Mouse (Mus musculus) hindbrain, embryonic 16.5 days (tissue): ENCODE measurements around the gene Rad50. TPM values are rescaled to one million over a fixed set of nuclear protein-coding genes. Genes with fewer than 3 reads are reported as not detected.
A peak's percentile ranks its signal among the peaks of the same experiment; 100 is the strongest.

ENCODE experiments used
- ATAC-seq: fragments of 200-750 bp; cut with Nextera tagmentation; 2 replicates; pipeline ENCODE4 v1.8.0; 2017; ENCODE audit warnings: moderate TSS enrichment, moderate library complexity
- H3K27ac ChIP-seq: fragments of 300-500 bp; sonication (generic); 2 replicates; pipeline ENCODE4 v1.5.1; 2014; ENCODE audit warnings: low read depth, mild to moderate bottlenecking, control low read depth, low read length, moderate library complexity
- H3K27me3 ChIP-seq: fragments of 300-500 bp; sonication (generic); replicated peaks from 2 replicates; pipeline ENCODE4 v1.6.1; 2014; ENCODE audit warnings: low read length; ENCODE audit not compliant: control insufficient read depth, insufficient read depth
- H3K36me3 ChIP-seq: fragments of 300-500 bp; sonication (generic); 2 replicates; pipeline ENCODE4 v1.6.1; 2014; ENCODE audit warnings: mild to moderate bottlenecking, low read length, moderate library complexity, mixed read lengths; ENCODE audit not compliant: control insufficient read depth, insufficient read depth
- H3K4me1 ChIP-seq: fragments of 300-500 bp; sonication (generic); 2 replicates; pipeline ENCODE4 v1.6.1; 2014; ENCODE audit warnings: low read depth, low read length; ENCODE audit not compliant: control insufficient read depth, insufficient read depth
- H3K4me2 ChIP-seq: fragments of 300-500 bp; sonication (generic); 2 replicates; pipeline ENCODE4 v1.6.1; 2014; ENCODE audit warnings: mild to moderate bottlenecking, low read length, control low read depth, moderate library complexity
- H3K4me3 ChIP-seq: fragments of 300-500 bp; sonication (generic); 2 replicates; pipeline ENCODE4 v1.5.1; 2014; ENCODE audit warnings: mild to moderate bottlenecking, low read length, control low read depth, moderate library complexity
- H3K9ac ChIP-seq: fragments of 300-500 bp; sonication (generic); 2 replicates; pipeline ENCODE4 v1.6.1; 2014; ENCODE audit warnings: low read depth, mild to moderate bottlenecking, control low read depth, low read length, moderate library complexity
- H3K9me3 ChIP-seq: fragments of 300-500 bp; sonication (generic); 2 replicates; pipeline ENCODE4 v1.6.1; 2014; ENCODE audit warnings: mild to moderate bottlenecking, low read length, moderate library complexity; ENCODE audit not compliant: control insufficient read depth
- WGBS: fragments of 180-500 bp; shearing (Covaris S2); extraction: QIAGEN DNeasy Blood & Tissue Kit; methylation state at CpG from one replicate; pipeline ENCODE4 v1.1.7; 2014; 5-methylcytosine and 5-hydroxymethylcytosine counted together
- polyA plus RNA-seq: library from polyadenylated mRNA; unstranded; fragments of >200 nt; fragmentation: Nextera tagmentation; extraction: Ambion mirVana; gene quantifications from 2 replicates; pipeline ENCODE4 v1.2.1, GENCODE M21; 2015

The Rad50 gene
- polyA plus RNA-seq, 1 experiment from 2014 or later = 12.3 TPM

GRCm38 (mm10) chr11:53707718-53708009 lies 545 bp upstream of the Rad50 start:
- ATAC-seq = no peak
- Histone ChIP-seq H3K27me3 (no peaks in the 10 kb centered on the region), H3K36me3 (no peaks in the 10 kb centered on the region), H3K27ac (no peak overlapping the region), H3K9me3 (no peaks in the 10 kb centered on the region), H3K4me3 (peak overlapping the region; percentile 80), H3K4me1 (peaks cover 2% of the 10 kb centered on the region; the same call in 1 of the 2 replicates), H3K4me2 (peak overlapping the region; percentile 74), H3K9ac (no peak overlapping the region; the same call in 1 of the 2 replicates)
- 80% methylated on average over 3 of the region's 3 CpGs for WGBS

- peak overlapping the region; percentile 37 for H3K27ac ChIP-seq
- 7% methylated on average over 29 of the region's 29 CpGs for WGBS
- peaks cover 2% of the 10 kb centered on the region; the same call in 1 of the 2 replicates for H3K4me1 ChIP-seq
- peak overlapping the region; percentile 80 for H3K9ac ChIP-seq
- H3K9me3 ChIP-seq = no peaks in the 10 kb centered on the region
- no peaks in the 10 kb centered on the region for H3K36me3 ChIP-seq
- H3K4me3 ChIP-seq = peak overlapping the region; percentile 80
- H3K4me2 ChIP-seq = peak overlapping the region; percentile 74
- H3K27me3 ChIP-seq = no peaks in the 10 kb centered on the region
- peak; percentile 76 for ATAC-seq
These were observed 734 bp downstream of the Rad50 start for GRCm38 (mm10) chr11:53706236-53706933.

- WGBS = 87% methylated on average over 4 of the region's 4 CpGs
- Histone ChIP-seq H3K9ac (no peak overlapping the region), H3K27me3 (no peaks in the 10 kb centered on the region), H3K9me3 (no peaks in the 10 kb centered on the region), H3K4me1 (no peaks in the 10 kb centered on the region), H3K27ac (no peak overlapping the region), H3K4me3 (no peak overlapping the region), H3K36me3 (no peaks in the 10 kb centered on the region; the same call in 1 of the 2 replicates), H3K4me2 (no peak overlapping the region)
- ATAC-seq = no peak
These were observed 7.8 kb downstream of the Rad50 start for GRCm38 (mm10) chr11:53699351-53699750.

GRCm38 (mm10) chr11:53698521-53698920 lies 8.6 kb downstream of the Rad50 start:
- H3K4me2 ChIP-seq = no peak overlapping the region
- H3K4me3 ChIP-seq = no peak overlapping the region
- WGBS = 86% methylated on average over 2 of the region's 2 CpGs
- no peak for ATAC-seq
- H3K27me3 ChIP-seq = no peaks in the 10 kb centered on the region
- H3K4me1 ChIP-seq = no peaks in the 10 kb centered on the region
- H3K9ac ChIP-seq = no peak overlapping the region
- no peaks in the 10 kb centered on the region; the same call in 1 of the 2 replicates for H3K36me3 ChIP-seq
- H3K9me3 ChIP-seq = no peaks in the 10 kb centered on the region
- no peak overlapping the region for H3K27ac ChIP-seq

GRCm38 (mm10) chr11:53691979-53692378 lies 15.1 kb downstream of the Rad50 start:
- H3K4me2 ChIP-seq = peak overlapping the region; percentile 29; the same call in 1 of the 2 replicates
- H3K9ac ChIP-seq = no peak overlapping the region
- WGBS = 31% methylated on average over 10 of the region's 10 CpGs
- no peaks in the 10 kb centered on the region for H3K4me1 ChIP-seq
- H3K9me3 ChIP-seq = no peaks in the 10 kb centered on the region
- no peaks in the 10 kb centered on the region for H3K27me3 ChIP-seq
- H3K27ac ChIP-seq = no peak overlapping the region
- H3K36me3 ChIP-seq = no peaks in the 10 kb centered on the region; the same call in 1 of the 2 replicates
- no peak for ATAC-seq
- no peak overlapping the region for H3K4me3 ChIP-seq

- ATAC-seq = no peak
- 96% methylated on average over 9 of the region's 9 CpGs for WGBS
- H3K36me3 ChIP-seq = peaks cover 3% of the 10 kb centered on the region; the same call in 1 of the 2 replicates
- H3K9me3 ChIP-seq = no peaks in the 10 kb centered on the region
- H3K4me2 ChIP-seq = no peak overlapping the region
- no peak overlapping the region for H3K4me3 ChIP-seq
- H3K27ac ChIP-seq = no peak overlapping the region
- H3K27me3 ChIP-seq = no peaks in the 10 kb centered on the region
- no peaks in the 10 kb centered on the region for H3K4me1 ChIP-seq
- no peak overlapping the region for H3K9ac ChIP-seq
These were observed 24.1 kb downstream of the Rad50 start for GRCm38 (mm10) chr11:53682994-53683530.

GRCm38 (mm10) chr11:53682170-53682569 lies 24.9 kb downstream of the Rad50 start:
- Histone ChIP-seq H3K9me3 (no peaks in the 10 kb centered on the region), H3K27me3 (no peaks in the 10 kb centered on the region), H3K4me3 (no peak overlapping the region), H3K27ac (no peak overlapping the region), H3K36me3 (peaks cover 3% of the 10 kb centered on the region; the same call in 1 of the 2 replicates), H3K4me2 (no peak overlapping the region), H3K4me1 (no peaks in the 10 kb centered on the region), H3K9ac (no peak overlapping the region)
- 87% methylated on average over 2 of the region's 2 CpGs for WGBS
- ATAC-seq = no peak

GRCm38 (mm10) chr11:53681686-53682085 lies 25.4 kb downstream of the Rad50 start:
- Histone ChIP-seq H3K4me2 (no peak overlapping the region), H3K9me3 (no peaks in the 10 kb centered on the region), H3K9ac (no peak overlapping the region), H3K4me3 (no peak overlapping the region), H3K36me3 (peaks cover 3% of the 10 kb centered on the region; the same call in 1 of the 2 replicates), H3K27me3 (no peaks in the 10 kb centered on the region), H3K27ac (no peak overlapping the region), H3K4me1 (no peaks in the 10 kb centered on the region)
- ATAC-seq = no peak
- WGBS = 96% methylated on average over 2 of the region's 2 CpGs

GRCm38 (mm10) chr11:53680141-53680540 lies 27.0 kb downstream of the Rad50 start:
- no peak for ATAC-seq
- WGBS = 90% methylated on average over 4 of the region's 4 CpGs
- no peak overlapping the region for H3K27ac ChIP-seq
- no peaks in the 10 kb centered on the region for H3K4me1 ChIP-seq
- H3K9ac ChIP-seq = no peak overlapping the region
- no peaks in the 10 kb centered on the region for H3K9me3 ChIP-seq
- peaks cover 6% of the 10 kb centered on the region for H3K36me3 ChIP-seq
- no peak overlapping the region for H3K4me3 ChIP-seq
- H3K4me2 ChIP-seq = no peak overlapping the region
- no peaks in the 10 kb centered on the region for H3K27me3 ChIP-seq
